Mouse (Mus musculus) MEL (cell line): Measurements from ENCODE around the gene Ddx41. TPM values are rescaled to one million over a fixed set of nuclear protein-coding genes. Genes with fewer than 3 reads are reported as not detected.

Source experiments
- DNase-seq: peaks from one replicate; pipeline ENCODE4 v3.0.0; 2011; ENCODE audit warnings: low read depth, low spot score
- H3K27ac ChIP-seq: 2 replicates; pipeline ENCODE4 v1.5.1; 2012; ENCODE audit warnings: low read depth, mild to moderate bottlenecking, control low read depth, low read length, moderate library complexity; ENCODE audit not compliant: control insufficient read depth
- H3K27me3 ChIP-seq, 2 experiments: fragments of 150-350 bp in 1 of 2; sonication (generic) in 1 of 2; 2 replicates each; pipeline ENCODE4 v1.6.1; 2012; ENCODE audit warnings: low read length in 2 of 2, mild to moderate bottlenecking in 2 of 2, improper control_type of control experiment in 1 of 2, moderate library complexity in 1 of 2; ENCODE audit not compliant: insufficient read depth in 2 of 2, control insufficient read depth in 1 of 2
- H3K36me3 ChIP-seq, 2 experiments: 2 replicates each; pipeline ENCODE4 v1.6.1; 2012 to 2014; ENCODE audit warnings: low read length in 2 of 2, improper control_type of control experiment in 1 of 2, inconsistent platforms in 1 of 2, mild to moderate bottlenecking in 1 of 2; ENCODE audit not compliant: insufficient read depth in 2 of 2, control insufficient read depth in 1 of 2
- H3K4me1 ChIP-seq, 2 experiments: fragments of 150-350 bp in 1 of 2; sonication (generic) in 1 of 2; 2 replicates each; pipeline ENCODE4 v1.6.1; 2012; ENCODE audit warnings: low read length in 2 of 2, improper control_type of control experiment in 1 of 2, mild to moderate bottlenecking in 1 of 2; ENCODE audit not compliant: insufficient read depth in 2 of 2, control insufficient read depth in 1 of 2
- H3K4me3 ChIP-seq, 2 experiments: fragments of 150-350 bp in 1 of 2; sonication (generic) in 1 of 2; 2 replicates each; pipeline ENCODE4 v1.5.1; 2012; ENCODE audit warnings: low read depth in 2 of 2, low read length in 2 of 2, mild to moderate bottlenecking in 2 of 2, moderate library complexity in 2 of 2, control low read depth in 1 of 2, improper control_type of control experiment in 1 of 2; ENCODE audit not compliant: control insufficient read depth in 1 of 2, insufficient read depth in 1 of 2
- H3K79me2 ChIP-seq: 2 replicates; pipeline ENCODE4 v1.6.1; 2012; ENCODE audit warnings: mild to moderate bottlenecking, low read length, moderate library complexity; ENCODE audit not compliant: control insufficient read depth, poor library complexity, insufficient read depth
- H3K9ac ChIP-seq: 2 replicates; pipeline ENCODE4 v1.6.1; 2012; ENCODE audit warnings: low read depth, mild to moderate bottlenecking, control low read depth, low read length, moderate library complexity; ENCODE audit not compliant: control insufficient read depth, poor library complexity, severe bottlenecking
- H3K9me3 ChIP-seq: fragments of 150-350 bp; sonication (generic); replicated peaks from 2 replicates; pipeline ENCODE4 v1.6.1; 2012; ENCODE audit warnings: mild to moderate bottlenecking, low read length, improper control_type of control experiment, moderate library complexity; ENCODE audit not compliant: insufficient read depth
- BHLHE40 ChIP-seq: IDR thresholded peaks from 2 replicates; pipeline ENCODE4 v1.6.1; 2012; ENCODE audit warnings: low read depth, mild to moderate bottlenecking, inconsistent platforms, low read length, improper control_type of control experiment, borderline replicate concordance
- CHD1 ChIP-seq: IDR thresholded peaks from 2 replicates; pipeline ENCODE4 v1.6.1; 2012; ENCODE audit warnings: low read depth, mild to moderate bottlenecking, inconsistent platforms, low read length, improper control_type of control experiment
- CHD2 ChIP-seq: IDR thresholded peaks from 2 replicates; pipeline ENCODE4 v1.6.1; 2011; ENCODE audit warnings: low read length, improper control_type of control experiment
- EP300 ChIP-seq, 2 experiments: IDR thresholded peaks; 2 replicates each; pipeline ENCODE4 v1.6.1; 2011; ENCODE audit warnings: improper control_type of control experiment in 2 of 2, low read length in 2 of 2, low read depth in 1 of 2, mild to moderate bottlenecking in 1 of 2
- GABPA ChIP-seq: IDR thresholded peaks from 2 replicates; pipeline ENCODE4 v1.6.1; 2012; ENCODE audit warnings: low read depth, mild to moderate bottlenecking, inconsistent platforms, low read length, improper control_type of control experiment, moderate library complexity
- GATA1 ChIP-seq: IDR thresholded peaks from 2 replicates; pipeline ENCODE4 v1.6.1; 2011; ENCODE audit warnings: low read depth, low read length, improper control_type of control experiment
- HCFC1 ChIP-seq: IDR thresholded peaks from 2 replicates; pipeline ENCODE4 v1.6.1; 2012; ENCODE audit warnings: low read depth, mild to moderate bottlenecking, inconsistent platforms, low read length, improper control_type of control experiment, moderate library complexity
- KAT2A ChIP-seq: conservative IDR thresholded peaks from 2 replicates; pipeline ENCODE4 v1.6.1; 2012; ENCODE audit warnings: low read depth, low read length, improper control_type of control experiment, inconsistent platforms
- MAFK ChIP-seq: IDR thresholded peaks from 2 replicates; pipeline ENCODE4 v1.6.1; 2011; ENCODE audit warnings: low read depth, mild to moderate bottlenecking, low read length, improper control_type of control experiment, borderline replicate concordance
- MAZ ChIP-seq: IDR thresholded peaks from 2 replicates; pipeline ENCODE4 v1.6.1; 2012; ENCODE audit warnings: low read depth, mild to moderate bottlenecking, inconsistent platforms, low read length, improper control_type of control experiment
- MEF2A ChIP-seq: IDR thresholded peaks from 2 replicates; pipeline ENCODE4 v1.6.1; 2014; ENCODE audit warnings: low read depth, mild to moderate bottlenecking, inconsistent platforms, low read length, improper control_type of control experiment; ENCODE audit not compliant: poor library complexity, insufficient replicate concordance, severe bottlenecking; ENCODE audit errors: extremely low read depth
- MXI1 ChIP-seq: IDR thresholded peaks from 2 replicates; pipeline ENCODE4 v1.6.1; 2011; ENCODE audit warnings: mild to moderate bottlenecking, low read depth, low read length, improper control_type of control experiment
- MYC ChIP-seq: IDR thresholded peaks from 2 replicates; pipeline ENCODE4 v1.6.1; 2011; ENCODE audit warnings: low read depth, mild to moderate bottlenecking, low read length, improper control_type of control experiment, moderate library complexity
- NELFE ChIP-seq: IDR thresholded peaks from 2 replicates; pipeline ENCODE4 v1.6.1; 2011; ENCODE audit warnings: low read depth, low read length, improper control_type of control experiment
- NRF1 ChIP-seq: IDR thresholded peaks from 2 replicates; pipeline ENCODE4 v1.6.1; 2014; ENCODE audit warnings: low read depth, mild to moderate bottlenecking, inconsistent platforms, low read length, improper control_type of control experiment, moderate library complexity; ENCODE audit not compliant: poor library complexity, insufficient read depth, severe bottlenecking
- POLR2AphosphoS2 ChIP-seq: IDR thresholded peaks from 2 replicates; pipeline ENCODE4 v1.6.1; 2011; ENCODE audit warnings: low read length, improper control_type of control experiment
- POLR2AphosphoS5 ChIP-seq: IDR thresholded peaks from 2 replicates; pipeline ENCODE4 v1.6.1; 2012; ENCODE audit warnings: low read depth, borderline replicate concordance, mild to moderate bottlenecking, inconsistent platforms, low read length, moderate library complexity, mixed read lengths
- RAD21 ChIP-seq: IDR thresholded peaks from 2 replicates; pipeline ENCODE4 v1.6.1; 2011; ENCODE audit warnings: mild to moderate bottlenecking, low read depth, low read length, improper control_type of control experiment
- RCOR1 ChIP-seq: IDR thresholded peaks from 2 replicates; pipeline ENCODE4 v1.6.1; 2012; ENCODE audit warnings: low read depth, mild to moderate bottlenecking, inconsistent platforms, low read length, improper control_type of control experiment
- SMC3 ChIP-seq: IDR thresholded peaks from 2 replicates; pipeline ENCODE4 v1.6.1; 2011; ENCODE audit warnings: low read depth, low read length, improper control_type of control experiment
- TAL1 ChIP-seq: IDR thresholded peaks from 2 replicates; pipeline ENCODE4 v1.6.1; 2012; ENCODE audit warnings: mild to moderate bottlenecking, inconsistent platforms, low read length, moderate library complexity, mixed read lengths
- TCF12 ChIP-seq: IDR thresholded peaks from 2 replicates; pipeline ENCODE4 v1.6.1; 2014; ENCODE audit warnings: low read depth, mild to moderate bottlenecking, inconsistent platforms, low read length, improper control_type of control experiment, moderate library complexity
- USF1 ChIP-seq: IDR thresholded peaks from 2 replicates; pipeline ENCODE4 v1.6.1; 2014; ENCODE audit warnings: low read depth, mild to moderate bottlenecking, inconsistent platforms, low read length, improper control_type of control experiment, moderate library complexity
- ZC3H11A ChIP-seq: IDR thresholded peaks from 2 replicates; pipeline ENCODE4 v1.6.1; 2012; ENCODE audit warnings: low read depth, mild to moderate bottlenecking, inconsistent platforms, low read length, improper control_type of control experiment
- ZKSCAN1 ChIP-seq: IDR thresholded peaks from 2 replicates; pipeline ENCODE4 v1.6.1; 2012; ENCODE audit warnings: low read depth, mild to moderate bottlenecking, inconsistent platforms, low read length, improper control_type of control experiment, moderate library complexity
- ZMIZ1 ChIP-seq: IDR thresholded peaks from 2 replicates; pipeline ENCODE4 v1.6.1; 2012; ENCODE audit warnings: low read depth, mild to moderate bottlenecking, inconsistent platforms, low read length, improper control_type of control experiment, moderate library complexity
- ZNF384 ChIP-seq: IDR thresholded peaks from 2 replicates; pipeline ENCODE4 v1.6.1; 2012; ENCODE audit warnings: low read depth, mild to moderate bottlenecking, inconsistent platforms, low read length, improper control_type of control experiment
- polyA plus RNA-seq, 2 experiments: library from polyadenylated mRNA; stranded (reverse) in 1 of 2; unstranded in 1 of 2; fragments of >175 nt in 1 of 2; fragments of >200 nt in 1 of 2; gene quantifications; 2 replicates each; pipeline versions ENCODE4 v1.2.1 to v1.2.4; 2012; ENCODE audit warnings: low replicate concordance in 2 of 2, low read depth in 1 of 2; ENCODE audit not compliant: insufficient read length in 2 of 2, insufficient read depth in 1 of 2, missing spikeins in 1 of 2
- total RNA-seq: library from RNA; depleted of rRNA; stranded (reverse); fragments of 300-350 nt; gene quantifications from 2 replicates; pipeline ENCODE4 v1.2.3, GENCODE M21; 2012

Ddx41 gene
- total and polyA plus RNA-seq, 3 experiments, result 58.5 to 88.8 TPM; not detected in 1

- TF ChIP-seq NRF1 (no peak), KAT2A (no peak), USF1 (no peak)
Measured at GRCm38 (mm10) chr13:55496661-55497060, 39.8 kb downstream of the Ddx41 start (continued).

GRCm38 (mm10) chr13:55495702-55496101 lies 40.8 kb downstream of the Ddx41 start:
- Histone ChIP-seq H3K9ac (no peak overlapping the region), H3K4me3 (no peak overlapping the region), H3K4me1 (peaks cover 0 to 15% of the 10 kb centered on the region in 2 experiments; a peak in 2 of 4 replicates), H3K27ac (no peak overlapping the region), H3K36me3 (peaks cover 0 to 11% of the 10 kb centered on the region in 2 experiments; a peak in 2 of 4 replicates), H3K9me3 (no peaks in the 10 kb centered on the region), H3K27me3 (no peaks in the 10 kb centered on the region; a peak in 1 of 4 replicates), H3K79me2 (no peaks in the 10 kb centered on the region)
- DNase-seq, result no peak
- no peak for TF ChIP-seq MEF2A
- no peak for TF ChIP-seq RAD21
- no peak for TF ChIP-seq NELFE
- TF ChIP-seq TAL1, result no peak
- TF ChIP-seq POLR2AphosphoS2, result no peak

- Histone ChIP-seq H3K4me1 (peaks cover 0 to 15% of the 10 kb centered on the region in 2 experiments; a peak in 2 of 4 replicates), H3K4me3 (no peak overlapping the region), H3K9ac (no peak overlapping the region), H3K27ac (no peak overlapping the region), H3K36me3 (peaks cover 0 to 11% of the 10 kb centered on the region in 2 experiments; a peak in 2 of 4 replicates), H3K27me3 (no peaks in the 10 kb centered on the region; a peak in 1 of 4 replicates), H3K79me2 (no peaks in the 10 kb centered on the region), H3K9me3 (no peaks in the 10 kb centered on the region)
- DNase-seq, result peak; percentile 94
- TF ChIP-seq BHLHE40 (peak; percentile 68; the same call in 1 of the 2 replicates), ZMIZ1 (no peak), EP300 (IDR thresholded peaks at IDR 0.05; ENCODE audit: low read depth in 1 of 2, low read length in 2 of 2) (peak in 1 of 2 experiments; percentile 74), HCFC1 (peak; percentile 48), ZC3H11A (no peak), RAD21 (no peak), CHD1 (no peak), USF1 (no peak), POLR2AphosphoS5 (no peak), RCOR1 (peak; percentile 93), SMC3 (no peak), GATA1 (peak; percentile 73), MAFK (0 out of 2 replicates have a peak, but pooled peaks have one; percentile 28), GABPA (no peak), MAZ (peak; percentile 96), NRF1 (no peak), CHD2 (no peak), MXI1 (peak; percentile 94), MEF2A (0 out of 2 replicates have a peak, but pooled peaks have one; percentile 41), TCF12 (peak; percentile 93), ZNF384 (no peak), ZKSCAN1 (no peak), MYC (no peak)
Measured at GRCm38 (mm10) chr13:55494883-55495621, 41.4 kb downstream of the Ddx41 start.
